Mouse (Mus musculus) liver, postnatal 0 days (tissue): ENCODE data around the gene Usp12. TPM values are rescaled to one million over a fixed set of nuclear protein-coding genes. Genes with fewer than 3 reads are reported as not detected.

Experiments used
- ATAC-seq: fragments of 200-750 bp; cut with Nextera tagmentation; 2 replicates; pipeline ENCODE4 v1.8.0; 2017; ENCODE audit warnings: mild to moderate bottlenecking, moderate library complexity
- DNase-seq: peaks from one replicate; pipeline ENCODE4 v3.0.0-alpha.2; 2016
- H3K27ac ChIP-seq: fragments of 300-500 bp; sonication (generic); 2 replicates; pipeline ENCODE4 v1.5.1; 2014; ENCODE audit warnings: antibody characterized with exemption, moderate library complexity, mild to moderate bottlenecking, low read depth
- H3K27me3 ChIP-seq: fragments of 300-500 bp; sonication (generic); 2 replicates; pipeline ENCODE4 v1.6.1; 2014; ENCODE audit warnings: low read length, control low read depth, mixed read lengths; ENCODE audit not compliant: insufficient read depth
- H3K36me3 ChIP-seq: fragments of 300-500 bp; sonication (generic); replicated peaks from 2 replicates; pipeline ENCODE4 v1.6.1; 2014; ENCODE audit warnings: mild to moderate bottlenecking, control low read depth, low read length, moderate library complexity, mixed read lengths; ENCODE audit not compliant: insufficient read depth
- H3K4me1 ChIP-seq: fragments of 300-500 bp; sonication (generic); 2 replicates; pipeline ENCODE4 v1.6.1; 2014; ENCODE audit warnings: antibody characterized with exemption, mild to moderate bottlenecking, control low read depth; ENCODE audit not compliant: insufficient read depth
- H3K4me2 ChIP-seq: fragments of 300-500 bp; sonication (generic); 2 replicates; pipeline ENCODE4 v1.6.1; 2014; ENCODE audit warnings: low read depth, mild to moderate bottlenecking, low read length, moderate library complexity, mixed read lengths
- H3K4me3 ChIP-seq: fragments of 300-500 bp; sonication (generic); 2 replicates; pipeline ENCODE4 v1.5.1; 2014; ENCODE audit warnings: low read depth, low read length
- H3K9ac ChIP-seq: fragments of 300-500 bp; sonication (generic); replicated peaks from 2 replicates; pipeline ENCODE4 v1.6.1; 2014; ENCODE audit warnings: mild to moderate bottlenecking, moderate library complexity
- H3K9me3 ChIP-seq: fragments of 300-500 bp; sonication (generic); 2 replicates; pipeline ENCODE4 v1.6.1; 2016; ENCODE audit warnings: mild to moderate bottlenecking, control low read depth, low read length, mixed read lengths
- CTCF ChIP-seq: sonication (generic); IDR thresholded peaks from 2 replicates; pipeline ENCODE4 v1.5.1; 2016; ENCODE audit warnings: antibody characterized with exemption, low read depth
- EP300 ChIP-seq: IDR thresholded peaks from 2 replicates; pipeline ENCODE4 v1.6.1; 2016; ENCODE audit warnings: antibody characterized with exemption, low read depth, mild to moderate bottlenecking
- WGBS: fragments of 180-500 bp; shearing (Covaris S2); extraction: QIAGEN DNeasy Blood & Tissue Kit; methylation state at CpG from one replicate; pipeline ENCODE4 v1.1.7; 2014; ENCODE audit not compliant: insufficient replicate concordance; 5-methylcytosine and 5-hydroxymethylcytosine counted together
- polyA plus RNA-seq: library from polyadenylated mRNA; unstranded; fragments of >200 nt; fragmentation: Nextera tagmentation; extraction: Ambion mirVana; gene quantifications from 2 replicates; pipeline ENCODE4 v1.2.1, GENCODE M21; 2015

Usp12 gene
- 6.8 and 6.9 TPM in 2 replicates for polyA plus RNA-seq

GRCm38 (mm10) chr5:146794853-146795252, at the start of gene Usp12:
TSS of gene Usp12 (minus strand) at chr5:146795006.
- Histone ChIP-seq H3K9ac (peak within 1 kb of the TSS; percentile 92), H3K4me1 (peaks cover 23% of the 10 kb centered on the region), H3K4me2 (peak within 1 kb of the TSS; percentile 97), H3K4me3 (peak within 1 kb of the TSS; percentile 78), H3K27me3 (no peaks in the 10 kb centered on the region), H3K27ac (peak within 1 kb of the TSS; percentile 93), H3K36me3 (no peaks in the 10 kb centered on the region), H3K9me3 (no peaks in the 10 kb centered on the region)
- WGBS: under 1% methylated on average over 35 of the region's 51 CpGs
- ATAC-seq: peak; percentile 99
- DNase-seq: peak; percentile 99
- TF ChIP-seq CTCF: no peak
- TF ChIP-seq EP300: no peak

GRCm38 (mm10) chr5:146844301-146844941, 49.6 kb upstream of the Usp12 start:
- Histone ChIP-seq H3K4me3 (peak overlapping the region; percentile 55), H3K36me3 (no peaks in the 10 kb centered on the region), H3K4me1 (peaks cover 12% of the 10 kb centered on the region), H3K27ac (no peak overlapping the region), H3K9ac (peak overlapping the region; percentile 51; the same call in 1 of the 2 replicates), H3K27me3 (peaks cover 28% of the 10 kb centered on the region), H3K4me2 (peak overlapping the region; percentile 85), H3K9me3 (no peaks in the 10 kb centered on the region)
- ATAC-seq (peak; percentile 18), DNase-seq (no peak)
- TF ChIP-seq CTCF (peak; percentile 29), EP300 (no peak)
- WGBS: 15% methylated on average over 6 of the region's 6 CpGs

- Histone ChIP-seq H3K27me3 (peaks cover 25% of the 10 kb centered on the region), H3K9me3 (no peaks in the 10 kb centered on the region), H3K4me1 (peaks cover 12% of the 10 kb centered on the region), H3K27ac (no peak overlapping the region), H3K9ac (no peak overlapping the region), H3K36me3 (peaks cover 17% of the 10 kb centered on the region), H3K4me3 (no peak overlapping the region), H3K4me2 (no peak overlapping the region)
- 77% methylated on average over 4 of the region's 4 CpGs for WGBS
- DNase-seq: no peak
- TF ChIP-seq CTCF: no peak
- TF ChIP-seq EP300: no peak
- no peak for ATAC-seq
These were observed 47.2 kb upstream of the Usp12 start for GRCm38 (mm10) chr5:146841996-146842395.

DNA sequence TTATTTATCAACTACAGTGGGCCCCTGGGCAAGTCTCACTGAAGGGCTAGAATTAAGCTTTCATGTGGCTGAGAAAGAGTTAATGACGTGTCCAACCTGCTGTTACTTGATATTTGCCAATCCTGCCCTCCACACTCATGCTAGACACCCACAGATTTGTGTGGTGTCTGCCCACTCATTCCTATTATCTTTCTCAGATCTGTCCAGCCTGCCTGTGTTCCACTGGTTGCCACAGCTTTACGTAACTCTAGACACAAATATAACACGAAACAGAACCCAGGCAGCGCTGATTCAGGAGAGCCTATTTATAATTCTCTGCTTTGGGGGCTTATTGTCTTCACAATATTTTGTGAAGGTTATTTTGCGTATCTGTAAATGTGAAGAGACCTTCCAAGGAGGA, 46.5 kb upstream of the Usp12 start:
- WGBS: 74% methylated on average over 5 of the region's 5 CpGs
- ATAC-seq: no peak
- DNase-seq: no peak

GRCm38 (mm10) chr5:146840422-146840821, 45.6 kb upstream of the Usp12 start:
- 61% methylated on average over 4 of the region's 4 CpGs for WGBS
- Histone ChIP-seq H3K27me3 (peaks cover 14% of the 10 kb centered on the region), H3K9ac (no peak overlapping the region), H3K36me3 (peaks cover 32% of the 10 kb centered on the region), H3K4me3 (no peak overlapping the region), H3K9me3 (no peaks in the 10 kb centered on the region), H3K4me1 (peaks cover 8% of the 10 kb centered on the region), H3K27ac (no peak overlapping the region), H3K4me2 (no peak overlapping the region)
- DNase-seq (no peak), ATAC-seq (no peak)
- TF ChIP-seq CTCF: no peak
- no peak for TF ChIP-seq EP300

More for the DNA sequence above, 46.5 kb upstream of the Usp12 start:
- Histone ChIP-seq H3K9me3 (no peaks in the 10 kb centered on the region), H3K4me2 (no peak overlapping the region), H3K27ac (no peak overlapping the region), H3K4me3 (no peak overlapping the region), H3K4me1 (peaks cover 12% of the 10 kb centered on the region), H3K9ac (no peak overlapping the region), H3K27me3 (peaks cover 23% of the 10 kb centered on the region), H3K36me3 (peaks cover 23% of the 10 kb centered on the region)
- TF ChIP-seq CTCF (no peak), EP300 (no peak)

DNA sequence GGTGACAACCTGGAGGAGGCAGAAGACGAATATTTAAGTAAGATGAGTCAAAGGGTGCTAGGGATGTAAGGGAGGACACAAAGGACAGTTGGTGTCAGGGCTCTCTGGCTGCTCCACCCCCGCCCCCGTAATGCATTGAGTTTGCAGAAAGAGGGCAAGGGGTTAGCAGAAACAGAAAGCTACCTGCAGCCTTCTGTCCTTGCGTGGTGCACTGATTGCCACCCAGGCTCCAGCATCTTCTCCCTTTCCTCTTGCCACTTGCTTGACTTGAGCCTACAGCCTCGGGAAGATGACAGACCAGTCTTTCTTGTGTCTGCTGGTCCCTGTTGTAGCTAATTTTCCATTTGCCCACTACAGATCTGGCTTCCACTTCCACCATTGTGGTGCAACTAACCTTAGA, 45.0 kb upstream of the Usp12 start:
- no peak for DNase-seq
- WGBS: 60% methylated on average over 5 of the region's 5 CpGs

More for the DNA sequence above, 45.0 kb upstream of the Usp12 start:
- no peak overlapping the region for H3K9ac ChIP-seq
- peaks cover 7% of the 10 kb centered on the region for H3K27me3 ChIP-seq
- H3K9me3 ChIP-seq: no peaks in the 10 kb centered on the region
- H3K4me3 ChIP-seq: no peak overlapping the region
- H3K36me3 ChIP-seq: peaks cover 38% of the 10 kb centered on the region
- H3K27ac ChIP-seq: no peak overlapping the region
- TF ChIP-seq CTCF (no peak), EP300 (no peak)
- H3K4me2 ChIP-seq: no peak overlapping the region
- no peak for ATAC-seq
- peaks cover 6% of the 10 kb centered on the region for H3K4me1 ChIP-seq
